Mouse (Mus musculus) right cerebral cortex, adult 2 months (tissue): ENCODE measurements around the gene Tifa.

Source experiments
- DNase-seq, 2 experiments: peaks; one replicate each; pipeline ENCODE4 v3.0.0; 2021 to 2022; ENCODE audit warnings: low spot score in 2 of 2

The Tifa gene

GRCm38 (mm10) chr3:127787032-127787431, 2.6 kb upstream of the Tifa start:
- peak in 1 of 2 experiments; percentile 1 for DNase-seq

- DNase-seq, result no peak
These were observed 1.6 kb upstream of the Tifa start for GRCm38 (mm10) chr3:127788038-127788437.

- DNase-seq, result no peak
These were observed 686 bp upstream of the Tifa start for GRCm38 (mm10) chr3:127788919-127789318.

GRCm38 (mm10) chr3:127790234-127791055, 840 bp downstream of the Tifa start:
- DNase-seq, result peak in 1 of 2 experiments; percentile 27

GRCm38 (mm10) chr3:127791056-127791483, 1.5 kb downstream of the Tifa start:
- DNase-seq, result no peak

GRCm38 (mm10) chr3:127791595-127792561, 2.3 kb downstream of the Tifa start:
- DNase-seq, result no peak

- no peak for DNase-seq
These were observed 3.4 kb downstream of the Tifa start for GRCm38 (mm10) chr3:127793022-127793421.

GRCm38 (mm10) chr3:127795762-127796161, 6.2 kb downstream of the Tifa start:
- DNase-seq, result no peak

- no peak for DNase-seq
These were observed 6.7 kb downstream of the Tifa start for GRCm38 (mm10) chr3:127796271-127796670.

- DNase-seq, result no peak
These were observed 11.6 kb downstream of the Tifa start for GRCm38 (mm10) chr3:127801162-127801561.

GRCm38 (mm10) chr3:127802814-127803213, 13.2 kb downstream of the Tifa start:
- DNase-seq, result peak; percentile 25 to 36

- DNase-seq, result no peak
These were observed 14.8 kb downstream of the Tifa start for GRCm38 (mm10) chr3:127804439-127804838.

- DNase-seq, result no peak
These were observed 15.5 kb downstream of the Tifa start for GRCm38 (mm10) chr3:127805071-127805470.

GRCm38 (mm10) chr3:127805991-127806390, 16.4 kb downstream of the Tifa start:
- no peak for DNase-seq

GRCm38 (mm10) chr3:127807846-127808245, 18.2 kb downstream of the Tifa start:
- DNase-seq, result no peak

- DNase-seq, result no peak
These were observed 19.5 kb downstream of the Tifa start for GRCm38 (mm10) chr3:127809103-127809502.

- no peak for DNase-seq
These were observed 27.6 kb downstream of the Tifa start for GRCm38 (mm10) chr3:127817120-127817683.

GRCm38 (mm10) chr3:127818694-127819663, 29.4 kb downstream of the Tifa start:
- no peak for DNase-seq

GRCm38 (mm10) chr3:127820400-127820799, 30.8 kb downstream of the Tifa start:
- DNase-seq, result no peak

- no peak for DNase-seq
These were observed 31.6 kb downstream of the Tifa start for GRCm38 (mm10) chr3:127821209-127821608.
